Mouse (Mus musculus) embryonic fibroblast, embryonic 13.5 days (primary cell): ENCODE data around the gene Atrn.

ENCODE experiments used
- CTCF ChIP-seq: IDR thresholded peaks from 2 replicates; pipeline ENCODE4 v1.5.1; 2011; ENCODE audit warnings: mild to moderate bottlenecking, control low read depth, low read length, moderate library complexity, borderline replicate concordance; ENCODE audit not compliant: insufficient read depth
- POLR2A ChIP-seq: IDR thresholded peaks from 2 replicates; pipeline ENCODE4 v1.6.1; 2011; ENCODE audit warnings: low read depth, mild to moderate bottlenecking, control low read depth, low read length, moderate library complexity

DNA sequence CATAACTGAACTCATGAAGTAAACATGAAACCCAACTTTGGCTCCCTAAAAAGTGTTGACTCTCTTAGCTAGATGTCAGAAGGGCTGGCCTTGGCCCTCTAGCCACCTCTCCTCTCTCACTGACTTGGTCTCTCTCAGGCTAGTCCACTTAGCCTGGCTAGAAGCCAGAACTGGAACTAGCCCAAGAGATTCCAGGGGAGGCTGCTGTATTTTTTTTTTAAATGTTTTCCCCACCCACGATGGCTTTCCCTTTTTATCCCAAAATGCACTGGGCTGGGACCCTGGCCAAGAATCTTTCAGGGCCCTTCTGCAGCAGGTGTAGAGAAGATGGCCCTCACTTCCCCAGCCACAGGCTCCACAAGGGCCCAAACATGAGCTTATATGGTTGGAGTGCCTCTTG lies 153.1 kb downstream of the Atrn start:
- TF ChIP-seq POLR2A, result no peak
- TF ChIP-seq CTCF, result no peak
